Mouse (Mus musculus) heart, embryonic 13.5 days (tissue): Measurements from ENCODE around the gene Cmtm2b. TPM values are rescaled to one million over a fixed set of nuclear protein-coding genes. Genes with fewer than 3 reads are reported as not detected.
"Not testable (repeated sequence)": the region's sequence is repeated elsewhere in the genome, so short reads cannot be mapped to it uniquely, and the experiment has no call there.

ENCODE experiments used
- ATAC-seq: fragments of 200-750 bp; cut with Nextera tagmentation; 2 replicates; pipeline ENCODE4 v1.8.0; 2017; ENCODE audit warnings: moderate TSS enrichment; ENCODE audit not compliant: insufficient number of reproducible peaks, low FRiP score, low TSS enrichment; ENCODE audit errors: extremely low read depth
- H3K27ac ChIP-seq: fragments of 300-500 bp; sonication (generic); replicated peaks from 2 replicates; pipeline ENCODE4 v1.5.1; 2015; ENCODE audit warnings: moderate library complexity, mild to moderate bottlenecking, inconsistent platforms
- H3K27me3 ChIP-seq: fragments of 300-500 bp; sonication (generic); replicated peaks from 2 replicates; pipeline ENCODE4 v1.6.1; 2015; ENCODE audit warnings: mild to moderate bottlenecking, inconsistent platforms
- H3K36me3 ChIP-seq: fragments of 300-500 bp; sonication (generic); 2 replicates; pipeline ENCODE4 v1.6.1; 2015; ENCODE audit warnings: mild to moderate bottlenecking, inconsistent platforms
- H3K4me1 ChIP-seq: fragments of 300-500 bp; sonication (generic); 2 replicates; pipeline ENCODE4 v1.6.1; 2015; ENCODE audit warnings: inconsistent platforms
- H3K4me2 ChIP-seq: fragments of 300-500 bp; sonication (generic); 2 replicates; pipeline ENCODE4 v1.6.1; 2015; ENCODE audit warnings: inconsistent platforms, mild to moderate bottlenecking, moderate library complexity
- H3K4me3 ChIP-seq: fragments of 300-500 bp; sonication (generic); 2 replicates; pipeline ENCODE4 v1.5.1; 2015; ENCODE audit warnings: moderate library complexity, mild to moderate bottlenecking, inconsistent platforms
- H3K9ac ChIP-seq: fragments of 300-500 bp; sonication (generic); 2 replicates; pipeline ENCODE4 v1.6.1; 2015; ENCODE audit warnings: inconsistent platforms, mild to moderate bottlenecking, moderate library complexity
- H3K9me3 ChIP-seq: fragments of 300-500 bp; sonication (generic); 2 replicates; pipeline ENCODE4 v1.6.1; 2016; ENCODE audit warnings: inconsistent platforms
- WGBS: fragments of 180-500 bp; shearing (Covaris S2); methylation state at CpG from one replicate; pipeline ENCODE4 v1.1.7; 2015; ENCODE audit warnings: mixed read lengths; 5-methylcytosine and 5-hydroxymethylcytosine counted together
- polyA plus RNA-seq: library from polyadenylated mRNA; unstranded; fragments of >200 nt; fragmentation: Nextera tagmentation; extraction: Ambion mirVana; gene quantifications from 2 replicates; pipeline ENCODE4 v1.2.1, GENCODE M21; 2015

Gene Cmtm2b
- not detected in 2 replicates for polyA plus RNA-seq

DNA sequence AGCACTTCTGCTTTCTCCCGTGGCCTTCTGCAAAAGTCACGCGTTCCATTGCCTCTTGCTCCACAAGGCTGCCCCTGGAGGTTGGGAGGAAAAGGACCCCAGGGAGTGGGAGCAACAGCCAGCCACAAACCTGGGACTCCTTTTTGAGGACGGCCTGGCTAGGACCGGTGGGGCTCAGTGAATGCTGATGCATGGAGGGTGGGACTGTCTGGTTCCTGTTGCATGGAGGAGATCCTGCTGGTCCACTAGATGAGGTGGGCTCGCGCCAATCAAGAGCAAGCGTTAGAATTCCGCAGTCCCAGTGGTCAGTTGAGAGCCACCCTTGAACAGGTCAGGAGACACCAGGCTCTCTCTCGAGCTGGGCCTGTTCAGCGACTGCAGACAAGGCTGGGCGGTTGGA lies at the start of gene Cmtm2b:
TSS of gene Cmtm2b (plus strand) at position 301 of the 400 bp plus-strand sequence.
- H3K4me2 ChIP-seq, H3K27me3 ChIP-seq, H3K4me3 ChIP-seq, ATAC-seq, H3K4me1 ChIP-seq, H3K9me3 ChIP-seq, H3K36me3 ChIP-seq, H3K9ac ChIP-seq, H3K27ac ChIP-seq: not testable (repeated sequence)
- WGBS = 77% methylated on average over 12 of the region's 12 CpGs

DNA sequence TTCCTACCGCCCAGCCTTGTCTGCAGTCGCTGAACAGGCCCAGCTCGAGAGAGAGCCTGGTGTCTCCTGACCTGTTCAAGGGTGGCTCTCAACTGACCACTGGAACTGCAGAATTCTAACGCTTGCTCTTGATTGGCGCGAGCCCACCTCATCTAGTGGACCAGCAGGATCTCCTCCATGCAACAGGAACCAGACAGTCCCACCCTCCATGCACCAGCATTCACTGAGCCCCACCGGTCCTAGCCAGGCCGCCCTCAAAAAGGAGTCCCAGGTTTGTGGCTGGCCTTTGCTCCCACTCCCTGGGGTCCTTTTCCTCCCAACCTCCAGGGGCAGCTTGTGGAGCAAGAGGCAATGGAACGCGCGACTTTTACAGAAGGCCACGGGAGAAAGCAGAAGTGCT lies 28.9 kb upstream of the Cmtm2b start, which contains the start of gene Cmtm2a:
TSS of gene Cmtm2a (minus strand) at position 101 of the 400 bp plus-strand sequence.
- H3K4me1 ChIP-seq, H3K4me3 ChIP-seq, H3K27me3 ChIP-seq, H3K36me3 ChIP-seq, H3K4me2 ChIP-seq, H3K9ac ChIP-seq, ATAC-seq, H3K27ac ChIP-seq, H3K9me3 ChIP-seq: not testable (repeated sequence)
- 78% methylated on average over 12 of the region's 12 CpGs for WGBS

DNA sequence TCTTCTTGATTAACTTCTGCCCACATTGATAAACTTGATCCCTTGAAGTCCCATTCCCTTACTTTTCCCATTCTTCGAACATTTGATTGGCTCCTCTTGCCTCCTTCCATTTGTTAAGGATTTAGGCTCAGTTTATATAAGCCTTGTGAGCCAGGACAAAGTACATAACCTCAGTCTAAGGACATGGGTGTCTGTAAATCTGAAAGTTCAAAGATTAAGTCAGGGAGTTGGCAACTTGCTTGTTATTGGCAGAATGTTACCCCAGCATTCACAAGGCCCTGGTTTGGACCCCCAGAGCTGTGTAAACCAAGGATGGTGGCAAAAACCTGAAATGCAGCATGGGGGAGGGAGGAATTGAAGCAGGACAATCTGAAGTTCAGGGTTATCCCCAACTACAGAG lies 27.6 kb upstream of the Cmtm2b start:
- Histone ChIP-seq H3K9ac (no peak overlapping the region), H3K36me3 (no peaks in the 10 kb centered on the region), H3K4me2 (no peak overlapping the region), H3K27me3 (no peaks in the 10 kb centered on the region), H3K4me3 (no peak overlapping the region), H3K27ac (no peak overlapping the region), H3K4me1 (peaks cover 5% of the 10 kb centered on the region; the same call in 1 of the 2 replicates), H3K9me3 (no peaks in the 10 kb centered on the region)
- ATAC-seq = no peak
- WGBS = 59% methylated on average over 1 of the region's 1 CpGs

DNA sequence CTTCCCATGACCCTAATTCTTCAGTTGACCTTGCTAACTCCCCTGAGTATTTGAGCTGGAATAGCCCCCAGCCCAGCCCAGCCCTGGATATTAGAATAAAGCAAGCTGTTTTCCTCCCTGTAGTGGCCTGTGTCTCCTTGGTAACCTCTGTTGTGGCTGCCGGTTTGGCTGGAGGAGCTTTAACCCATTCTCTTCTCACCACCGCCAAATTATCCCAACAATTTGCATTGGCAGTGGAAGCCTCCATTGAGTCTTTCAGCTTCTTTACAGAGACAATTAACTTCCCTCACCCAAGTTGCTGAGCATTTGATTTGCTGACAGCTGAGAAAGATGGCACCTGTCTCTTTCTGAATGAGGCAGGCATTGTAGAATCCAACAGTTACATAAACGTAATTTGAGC lies 20.5 kb upstream of the Cmtm2b start:
- H3K9ac ChIP-seq, H3K36me3 ChIP-seq, H3K4me2 ChIP-seq, H3K9me3 ChIP-seq, H3K4me3 ChIP-seq, ATAC-seq, H3K27me3 ChIP-seq, H3K27ac ChIP-seq: not testable (repeated sequence)
- 27% methylated on average over 3 of the region's 3 CpGs for WGBS
- H3K4me1 ChIP-seq = peaks cover 15% of the 10 kb centered on the region

DNA sequence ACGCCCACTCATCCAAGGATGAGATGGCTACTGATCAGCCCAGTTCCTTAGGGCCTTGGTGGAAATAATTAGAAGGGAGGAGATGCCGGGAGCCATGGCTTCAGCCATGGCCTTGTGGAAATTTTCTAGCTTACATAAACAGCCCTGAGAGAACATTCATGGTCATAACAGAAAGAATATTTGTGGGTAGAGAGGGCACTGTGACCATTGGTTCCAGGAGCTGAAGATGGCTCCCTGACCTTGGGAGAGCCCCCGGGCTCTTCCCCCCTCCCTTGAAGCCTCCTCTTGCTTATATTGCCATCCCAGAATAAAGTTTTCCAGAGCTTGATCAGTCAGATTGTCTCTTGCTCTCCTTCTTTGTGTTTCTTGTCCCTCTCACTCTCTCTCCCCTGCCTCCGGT lies 19.5 kb upstream of the Cmtm2b start:
- H3K9me3 ChIP-seq, H3K27ac ChIP-seq, H3K4me3 ChIP-seq, H3K36me3 ChIP-seq, ATAC-seq, H3K27me3 ChIP-seq, H3K9ac ChIP-seq, H3K4me2 ChIP-seq: not testable (repeated sequence)
- 80% methylated on average over 4 of the region's 4 CpGs for WGBS
- peaks cover 11% of the 10 kb centered on the region; the same call in 1 of the 2 replicates for H3K4me1 ChIP-seq

DNA sequence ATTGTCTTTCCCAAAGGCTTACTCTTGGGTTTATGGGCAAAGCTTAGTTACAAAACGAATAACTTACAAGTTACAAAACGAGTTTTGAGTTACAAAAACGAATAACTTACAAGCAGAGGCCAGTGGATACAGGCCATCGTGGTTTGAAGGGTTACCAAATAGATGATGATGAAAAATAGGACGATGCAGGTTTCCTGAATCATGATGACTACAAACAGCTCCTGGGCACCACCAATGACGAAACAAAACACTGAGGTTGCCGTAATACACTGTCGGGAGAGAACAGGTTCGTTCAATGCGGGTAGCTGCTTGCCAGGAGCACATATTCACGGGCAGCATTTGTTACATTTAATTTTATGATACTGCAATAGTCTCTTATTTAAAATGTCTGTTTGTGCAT lies 17.1 kb upstream of the Cmtm2b start:
- H3K4me3 ChIP-seq = no peak overlapping the region
- no peaks in the 10 kb centered on the region for H3K27me3 ChIP-seq
- WGBS = 80% methylated on average over 11 of the region's 11 CpGs
- H3K9ac ChIP-seq = no peak overlapping the region
- no peaks in the 10 kb centered on the region for H3K36me3 ChIP-seq
- H3K4me1 ChIP-seq = peaks cover 11% of the 10 kb centered on the region; the same call in 1 of the 2 replicates
- no peak overlapping the region for H3K4me2 ChIP-seq
- no peak overlapping the region for H3K27ac ChIP-seq
- ATAC-seq = no peak
- no peaks in the 10 kb centered on the region for H3K9me3 ChIP-seq

DNA sequence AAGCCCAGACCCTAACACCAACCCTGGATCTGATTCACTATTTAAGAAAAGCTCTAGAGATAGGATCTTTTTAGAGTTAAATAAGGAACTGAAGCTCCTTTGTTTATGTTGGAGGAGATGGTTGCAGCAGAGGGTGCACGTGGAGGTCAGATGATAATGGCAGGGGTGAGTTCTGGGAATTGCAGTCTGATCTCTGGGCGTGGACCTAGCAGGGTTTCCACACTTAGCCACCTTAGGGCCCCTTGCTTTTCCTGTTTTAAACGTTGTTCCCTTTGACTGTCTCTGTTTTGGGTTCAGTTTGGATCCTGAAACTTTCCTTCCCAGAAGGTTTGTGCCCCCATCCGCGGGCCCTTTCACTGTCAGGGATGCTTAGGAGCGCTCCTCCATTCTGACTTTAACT lies 13.7 kb upstream of the Cmtm2b start:
- not testable (repeated sequence) for H3K9me3 ChIP-seq, H3K27me3 ChIP-seq, H3K27ac ChIP-seq, H3K4me2 ChIP-seq, H3K4me3 ChIP-seq, H3K9ac ChIP-seq, H3K36me3 ChIP-seq, ATAC-seq, H3K4me1 ChIP-seq
- 43% methylated on average over 6 of the region's 6 CpGs for WGBS

DNA sequence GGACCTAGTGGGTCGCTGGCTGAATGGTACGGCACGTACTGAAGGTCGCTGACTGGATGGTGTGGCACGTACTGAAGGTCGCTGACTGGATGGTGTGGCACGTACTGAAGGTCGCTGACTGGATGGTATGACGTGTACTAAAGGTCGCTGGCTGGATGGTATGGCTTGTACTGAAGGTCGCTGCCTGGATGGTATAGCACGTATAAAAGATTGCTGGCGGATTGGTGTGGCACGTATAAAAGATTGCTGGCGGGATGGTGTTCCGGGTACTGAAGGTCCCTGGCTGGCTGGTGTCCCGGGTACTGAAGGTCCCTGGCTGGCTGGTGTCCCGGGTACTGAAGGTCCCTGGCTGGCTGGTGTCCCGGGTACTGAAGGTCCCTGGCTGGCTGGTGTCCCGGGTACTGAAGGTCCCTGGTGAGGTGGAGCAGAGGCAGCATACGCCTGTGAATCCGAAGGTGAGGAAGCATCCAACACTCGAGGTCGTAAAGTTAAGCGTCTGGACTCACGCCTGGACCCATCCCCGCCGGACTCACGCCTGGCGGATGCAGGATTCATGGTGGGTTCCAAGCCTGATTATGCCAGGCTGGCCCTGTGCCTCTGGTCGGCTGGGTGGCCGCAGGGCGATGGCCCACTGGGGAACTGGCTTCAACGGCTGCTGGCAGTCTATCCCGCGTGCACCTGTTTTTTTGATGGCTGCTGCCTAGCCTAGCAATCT lies 12.4 kb upstream of the Cmtm2b start, which contains the start of the genes Gm45711 and Cmtm1:
TSS of gene Gm45711 (minus strand) at position 641 of the 715 bp plus-strand sequence.
TSS of gene Cmtm1 (minus strand) at position 705 of the 715 bp plus-strand sequence.
- WGBS = 81% methylated on average over 36 of the region's 36 CpGs
- not testable (repeated sequence) for H3K27ac ChIP-seq, H3K36me3 ChIP-seq, H3K4me1 ChIP-seq, ATAC-seq, H3K4me3 ChIP-seq, H3K4me2 ChIP-seq, H3K9me3 ChIP-seq, H3K27me3 ChIP-seq, H3K9ac ChIP-seq

DNA sequence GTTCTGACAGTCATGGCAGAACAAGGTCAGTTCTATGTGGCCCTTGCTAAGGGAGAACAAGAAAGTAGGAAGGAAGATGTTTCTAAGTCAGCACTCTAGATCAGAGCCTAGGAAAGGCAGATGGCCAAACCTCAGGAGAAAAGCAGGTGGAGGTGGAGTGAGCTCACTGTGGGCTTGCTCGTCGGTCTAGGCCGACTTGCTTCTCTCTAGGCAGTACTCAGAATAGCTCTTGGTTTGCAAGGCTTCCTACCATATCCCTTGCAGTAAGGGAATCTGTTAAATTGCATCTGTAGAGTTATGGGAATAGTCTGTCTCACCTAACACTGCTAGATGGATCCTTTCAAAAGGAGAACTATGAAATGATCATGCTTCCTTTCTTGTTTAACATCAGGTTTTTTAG lies 10.0 kb upstream of the Cmtm2b start:
- not testable (repeated sequence) for H3K4me2 ChIP-seq, H3K36me3 ChIP-seq, H3K9ac ChIP-seq, H3K27me3 ChIP-seq, H3K4me3 ChIP-seq, H3K9me3 ChIP-seq, H3K27ac ChIP-seq, ATAC-seq, H3K4me1 ChIP-seq
- 76% methylated on average over 3 of the region's 3 CpGs for WGBS

DNA sequence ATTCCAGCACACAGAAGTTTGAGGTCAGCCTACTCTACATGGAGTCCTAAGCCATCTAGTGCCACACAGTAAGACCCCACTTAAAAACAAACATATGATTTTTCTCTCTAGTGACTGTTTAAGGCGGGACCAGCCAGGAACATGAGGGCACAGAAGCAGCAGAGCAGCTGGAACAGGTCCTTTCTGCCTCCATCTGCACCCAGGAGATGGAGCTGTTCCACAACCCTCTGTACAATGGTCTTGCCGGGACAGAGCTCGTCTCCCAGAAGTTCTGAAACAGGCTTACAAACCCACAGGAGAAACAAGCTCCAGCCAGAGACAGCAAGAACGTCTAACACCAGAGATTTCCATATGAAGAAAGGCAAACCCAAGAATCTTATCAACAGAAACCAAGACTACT lies 8.7 kb upstream of the Cmtm2b start:
- Histone ChIP-seq H3K9me3 (no peaks in the 10 kb centered on the region), H3K4me3 (no peak overlapping the region), H3K4me2 (no peak overlapping the region), H3K9ac (no peak overlapping the region), H3K4me1 (no peaks in the 10 kb centered on the region), H3K27me3 (no peaks in the 10 kb centered on the region), H3K27ac (no peak overlapping the region), H3K36me3 (no peaks in the 10 kb centered on the region)
- WGBS = 48% methylated on average over 4 of the region's 4 CpGs
- no peak for ATAC-seq

DNA sequence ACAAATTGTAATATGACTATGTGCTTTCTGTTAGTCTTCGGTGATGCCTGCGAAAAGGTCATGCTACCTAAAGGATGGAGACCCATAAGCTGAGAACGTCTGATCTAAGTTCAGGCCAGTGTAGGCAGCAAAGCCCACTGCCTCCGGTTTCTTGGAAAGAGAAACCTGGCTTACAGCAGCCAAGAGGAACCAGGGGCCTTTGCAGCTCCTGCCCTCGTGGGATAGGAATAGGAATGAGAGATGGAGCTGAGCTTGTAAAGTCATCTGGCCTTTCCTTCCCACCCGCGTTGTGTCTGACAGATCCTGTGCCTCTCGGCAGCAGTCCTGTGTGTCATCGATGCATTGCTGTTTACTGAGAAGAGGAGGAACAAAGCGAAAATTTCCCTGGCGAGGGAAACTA lies 763 bp upstream of the Cmtm2b start, which contains the start of gene Gm11020:
TSS of gene Gm11020 (plus strand) at position 301 of the 400 bp plus-strand sequence.
- not testable (repeated sequence) for H3K4me3 ChIP-seq, H3K36me3 ChIP-seq, H3K4me1 ChIP-seq, H3K27me3 ChIP-seq, H3K4me2 ChIP-seq, ATAC-seq, H3K9me3 ChIP-seq, H3K9ac ChIP-seq, H3K27ac ChIP-seq
- 73% methylated on average over 10 of the region's 11 CpGs for WGBS
